Mouse (Mus musculus) cerebellum, adult 11-12 months (tissue): ENCODE results near the gene Mark3.

Experiments used
- DNase-seq: peaks from one replicate; pipeline ENCODE4 v3.0.0; 2022

Gene Mark3

DNA sequence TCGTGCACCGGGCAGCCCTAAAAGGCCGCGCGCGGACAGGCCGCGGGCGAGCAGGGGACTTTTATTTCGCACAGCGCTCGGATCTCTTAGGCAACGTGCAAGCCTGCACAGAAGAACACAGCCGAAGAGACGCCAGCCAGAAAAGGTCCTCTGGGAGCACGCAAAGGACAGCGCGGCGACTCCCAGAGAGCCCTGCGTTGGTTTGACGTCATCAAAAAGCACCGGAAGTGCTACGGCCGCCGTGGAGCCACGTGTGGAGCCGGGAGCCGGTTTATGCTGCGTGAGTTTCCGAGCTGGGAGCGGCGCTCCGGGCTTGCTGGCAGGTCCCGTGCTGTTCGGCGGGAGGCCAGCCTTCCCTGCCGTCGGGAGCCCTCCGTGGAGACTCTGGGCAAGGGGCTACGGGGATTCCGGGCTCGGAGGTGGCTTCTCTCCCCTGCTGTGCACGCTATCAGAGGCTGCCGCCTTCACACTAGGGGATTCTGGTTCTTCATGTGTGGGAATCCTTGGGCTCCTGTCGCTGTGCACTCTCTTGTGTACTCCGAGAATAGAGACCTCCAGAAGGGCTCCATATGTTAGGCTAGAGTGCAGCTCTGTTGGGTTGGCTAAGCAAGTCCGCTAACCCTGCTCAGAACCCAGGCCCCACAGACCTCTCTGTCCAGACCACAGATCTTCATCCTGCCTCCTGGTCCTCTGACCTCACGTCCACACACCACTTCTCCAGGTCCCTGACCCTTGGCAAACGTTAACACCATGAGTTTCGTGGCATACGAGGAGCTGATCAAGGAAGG lies 103.8 kb downstream of the Mark3 start, which contains the start of gene Trmt61a:
TSS of gene Trmt61a (plus strand) at position 224 of the 788 bp plus-strand sequence.
- peak; percentile 90 for DNase-seq

DNA sequence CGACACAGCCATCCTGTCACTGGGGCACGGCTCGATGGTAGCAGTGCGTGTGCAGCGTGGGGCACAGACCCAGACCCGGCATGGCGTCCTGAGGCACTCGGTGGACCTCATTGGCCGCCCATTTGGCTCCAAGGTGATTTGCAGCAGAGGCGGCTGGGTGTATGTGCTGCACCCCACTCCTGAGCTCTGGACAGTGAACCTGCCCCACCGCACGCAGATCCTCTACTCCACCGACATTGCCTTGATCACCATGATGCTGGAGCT lies 104.3 kb downstream of the Mark3 start:
- peak; percentile 59 for DNase-seq

DNA sequence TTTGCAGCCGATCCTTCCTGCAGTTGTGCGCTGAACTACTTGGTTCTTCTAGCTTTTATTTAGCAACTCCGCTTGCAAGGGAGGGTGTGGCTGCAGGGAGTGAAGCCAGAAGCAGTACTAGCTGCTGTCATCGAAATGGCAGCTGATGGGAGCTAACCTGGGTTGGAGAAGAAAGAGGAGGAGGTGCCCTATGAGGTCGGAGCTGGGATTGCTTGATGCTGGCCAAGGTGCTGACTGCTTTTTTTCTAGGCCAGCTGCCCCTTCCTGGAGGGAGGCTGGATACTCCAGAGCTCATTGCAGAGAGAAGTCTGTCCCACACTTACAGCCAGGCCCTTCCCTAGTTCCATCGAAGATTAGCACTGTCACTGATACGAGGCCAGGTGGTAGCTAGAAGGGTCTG lies 104.7 kb downstream of the Mark3 start:
- peak; percentile 39 for DNase-seq

DNA sequence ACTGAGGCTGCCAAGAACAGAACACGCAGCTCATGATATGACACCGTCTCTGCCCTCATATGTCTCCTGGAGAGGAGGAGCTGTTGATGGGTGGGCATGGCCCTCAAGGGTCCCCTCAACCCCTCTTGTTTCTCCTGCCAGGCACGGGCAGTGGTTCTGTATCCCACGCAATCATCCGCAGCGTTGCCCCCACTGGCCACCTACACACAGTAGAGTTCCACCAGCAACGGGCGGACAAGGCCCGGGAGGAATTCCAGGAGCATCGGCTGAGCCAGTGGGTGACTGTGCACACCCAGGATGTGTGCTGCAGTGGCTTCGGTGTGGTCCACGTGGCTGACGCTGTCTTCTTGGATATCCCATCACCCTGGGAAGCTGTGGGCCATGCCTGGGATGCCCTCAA lies 106.3 kb downstream of the Mark3 start:
- DNase-seq: peak; percentile 32

DNA sequence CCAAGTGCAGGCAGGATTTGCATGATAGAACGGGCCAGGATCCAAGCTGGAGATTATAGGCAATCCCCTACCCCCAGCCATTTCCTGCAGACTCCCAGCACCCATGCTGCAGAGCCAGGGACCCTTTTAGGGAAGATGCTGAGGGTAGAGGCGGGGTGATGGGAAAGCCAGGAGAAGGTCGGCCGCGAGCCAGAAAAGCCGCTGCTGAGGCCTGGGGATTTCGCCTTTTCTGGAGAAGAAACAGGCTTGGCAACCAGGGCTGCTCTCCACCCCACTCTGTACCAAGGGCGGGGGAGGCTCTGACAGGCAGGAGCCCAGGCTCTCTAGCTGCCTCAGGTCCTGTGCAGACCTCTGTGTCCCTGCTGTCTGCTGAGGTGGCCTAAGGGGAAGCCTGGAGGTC lies 107.0 kb downstream of the Mark3 start:
- no peak for DNase-seq

DNA sequence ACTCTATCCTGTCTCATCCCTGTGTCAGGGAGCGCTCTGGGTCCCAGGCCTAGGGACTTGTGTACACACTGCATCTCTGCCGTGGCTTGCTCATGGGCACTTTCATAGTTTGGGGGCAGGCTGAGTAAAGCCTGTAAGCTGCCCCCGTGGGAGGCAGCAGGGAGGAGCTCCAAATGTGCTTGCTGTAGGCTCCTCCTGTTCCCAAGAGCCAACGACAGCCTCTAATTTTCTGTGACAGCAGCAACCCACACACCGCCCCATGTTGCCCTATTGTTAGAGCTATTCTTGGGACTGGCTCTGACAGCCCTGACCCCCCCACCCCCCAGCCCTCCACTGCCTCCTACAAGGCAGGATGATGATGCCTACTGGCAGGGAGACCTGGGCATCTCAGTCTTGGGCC lies 107.7 kb downstream of the Mark3 start:
- DNase-seq: peak; percentile 17

DNA sequence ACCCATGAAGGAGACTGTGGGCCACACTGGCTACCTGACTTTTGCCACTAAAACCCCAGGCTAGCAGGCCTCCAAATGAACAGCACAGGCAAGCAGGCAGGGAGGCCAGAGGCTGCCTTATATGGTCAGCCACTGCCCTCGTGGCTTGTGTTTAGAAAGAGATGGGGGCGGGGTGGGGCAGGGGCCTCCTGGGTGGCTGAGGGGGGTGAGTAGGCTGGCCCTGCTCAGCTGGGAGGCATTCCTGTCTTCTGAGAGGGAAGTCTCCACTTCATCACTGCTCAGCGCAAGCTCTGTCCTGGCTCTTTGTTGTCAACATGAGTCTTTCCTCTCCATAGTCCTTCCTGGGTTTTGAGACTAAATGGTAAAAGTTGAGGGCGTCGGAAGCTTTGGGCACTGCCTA lies 108.5 kb downstream of the Mark3 start:
- DNase-seq: no peak

DNA sequence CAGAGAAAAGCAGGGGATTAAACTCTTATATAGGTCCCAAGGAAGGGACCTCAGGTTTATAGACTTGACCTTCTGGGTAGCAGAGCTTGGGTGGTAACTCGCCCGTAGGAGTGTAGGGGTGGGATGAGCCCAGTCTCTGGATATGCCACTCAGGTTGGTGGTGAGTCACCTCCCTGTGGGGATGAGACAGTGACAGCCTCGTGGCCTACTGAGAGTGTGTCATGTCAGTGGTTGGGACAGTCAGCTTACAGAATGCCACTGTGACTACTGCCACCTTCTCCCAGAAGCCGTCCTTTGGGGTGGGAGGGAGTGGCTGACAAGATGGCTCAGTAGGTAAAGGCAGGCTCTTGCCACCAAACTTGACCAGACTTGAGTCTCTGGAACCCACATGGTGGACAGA lies 112.1 kb downstream of the Mark3 start:
- DNase-seq: no peak

DNA sequence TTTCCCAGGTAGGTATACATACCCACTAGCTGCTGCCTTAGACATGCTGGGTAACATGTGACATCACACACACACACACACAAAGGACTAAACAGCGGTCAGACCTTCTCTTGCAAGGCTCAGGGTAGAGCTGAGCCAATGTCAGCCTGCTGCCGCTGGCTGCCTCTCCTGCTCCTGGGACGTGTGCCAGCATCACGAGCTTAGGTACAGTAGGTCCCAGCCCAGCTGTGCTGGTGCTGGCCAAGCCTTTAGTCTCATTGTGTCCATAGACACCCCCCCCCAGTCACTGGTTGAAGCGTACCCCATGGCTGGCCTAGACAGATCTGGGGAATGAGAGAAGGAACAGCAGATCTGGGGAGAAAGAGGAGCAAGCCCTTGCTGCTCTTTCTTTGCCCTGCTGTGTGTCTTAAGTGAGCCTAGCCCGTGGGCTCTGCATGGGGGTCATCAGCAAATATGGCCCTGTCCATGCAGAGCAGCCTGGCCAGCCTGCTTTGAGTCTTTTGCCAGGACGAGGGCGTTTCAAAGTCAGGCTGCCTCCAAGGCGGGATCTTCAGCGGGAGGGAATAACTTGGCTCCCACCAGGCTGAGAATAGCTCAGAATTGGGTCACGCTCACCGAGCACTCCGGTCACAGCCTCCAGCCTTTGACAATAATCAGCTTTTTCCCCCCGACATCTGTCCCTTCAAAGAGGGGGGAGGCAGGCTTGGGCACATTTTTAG lies 113.2 kb downstream of the Mark3 start:
- peak; percentile 82 for DNase-seq

DNA sequence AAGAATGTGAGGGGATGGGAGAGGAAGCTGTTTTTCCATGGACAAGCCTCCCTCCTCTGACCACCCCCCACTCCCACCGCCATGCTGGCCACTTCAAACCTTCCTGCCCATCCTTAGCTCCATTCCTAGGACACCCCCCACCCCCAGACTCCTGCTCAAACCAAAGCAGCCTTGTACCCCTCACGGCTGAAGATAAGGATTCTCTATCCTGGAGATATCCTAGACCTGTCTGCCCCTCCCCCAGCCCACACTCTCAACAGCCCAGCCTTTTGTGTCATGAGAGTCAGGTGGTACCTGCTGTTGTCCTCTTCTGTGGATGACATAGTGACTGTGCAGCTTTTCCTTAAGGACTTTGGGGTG lies 113.7 kb downstream of the Mark3 start:
- DNase-seq: no peak

DNA sequence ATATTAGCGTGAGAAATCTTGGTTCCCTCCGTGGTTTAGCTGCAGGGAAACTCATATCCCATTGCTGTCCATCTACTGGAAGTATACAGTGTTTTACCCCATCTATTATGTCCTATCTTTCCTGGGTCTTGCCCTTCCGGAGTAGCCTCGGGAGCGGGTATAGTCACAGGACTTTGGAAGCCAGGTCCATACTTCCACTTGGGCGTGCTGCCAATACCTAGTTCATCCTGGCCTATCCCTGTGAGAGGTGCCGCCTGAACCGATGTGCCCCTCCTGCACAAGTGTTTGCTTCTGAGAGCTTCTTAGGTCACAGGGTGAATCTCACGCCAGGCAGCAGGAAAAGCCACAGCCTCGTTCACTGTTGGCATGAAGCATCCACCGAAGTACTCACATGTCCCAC lies 115.1 kb downstream of the Mark3 start:
- DNase-seq: no peak

DNA sequence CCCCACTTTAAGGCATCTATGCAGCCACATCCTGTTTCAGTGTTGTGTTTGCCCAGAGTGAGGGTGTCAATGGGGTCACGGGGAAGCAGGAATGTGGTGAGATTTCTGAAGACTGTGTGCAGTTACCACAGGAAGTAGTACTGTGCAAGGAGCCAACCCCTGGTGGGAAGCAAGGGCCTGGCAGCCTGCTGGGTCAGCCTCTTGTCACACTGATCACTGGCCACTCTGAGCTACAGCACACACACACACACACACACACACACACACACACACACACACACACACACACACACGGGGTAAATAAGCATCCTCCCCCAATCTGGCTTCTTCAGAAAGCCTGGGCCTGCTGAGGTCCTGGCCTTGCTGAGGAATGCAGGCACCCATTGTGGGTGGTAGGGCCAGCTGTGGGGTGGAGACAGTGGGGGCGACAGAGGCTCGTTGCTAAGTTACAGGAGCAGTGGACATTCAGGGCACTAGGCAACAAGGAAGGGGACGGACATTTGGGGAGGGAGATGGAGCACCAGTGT lies 117.1 kb downstream of the Mark3 start:
- DNase-seq: no peak

DNA sequence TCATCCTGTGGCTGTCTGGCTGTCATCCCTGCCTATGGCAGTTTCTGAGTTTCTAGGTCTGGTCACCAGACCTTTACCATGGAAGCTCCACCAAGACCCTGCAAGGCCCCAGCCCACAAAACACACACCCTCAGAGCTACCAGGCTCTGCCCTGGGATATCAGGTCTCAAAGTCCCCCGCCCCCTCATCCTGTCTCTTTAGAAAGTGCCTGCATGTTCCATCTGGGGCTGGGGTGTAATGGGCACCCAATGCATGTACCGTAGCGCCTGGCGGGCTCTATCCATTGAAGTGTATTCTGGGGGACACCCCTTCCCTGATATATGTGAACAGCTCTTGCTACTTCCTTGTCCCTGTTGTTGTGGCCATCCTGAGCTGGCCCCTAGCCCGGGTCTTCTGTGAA lies 118.6 kb downstream of the Mark3 start:
- DNase-seq: peak; percentile 36

DNA sequence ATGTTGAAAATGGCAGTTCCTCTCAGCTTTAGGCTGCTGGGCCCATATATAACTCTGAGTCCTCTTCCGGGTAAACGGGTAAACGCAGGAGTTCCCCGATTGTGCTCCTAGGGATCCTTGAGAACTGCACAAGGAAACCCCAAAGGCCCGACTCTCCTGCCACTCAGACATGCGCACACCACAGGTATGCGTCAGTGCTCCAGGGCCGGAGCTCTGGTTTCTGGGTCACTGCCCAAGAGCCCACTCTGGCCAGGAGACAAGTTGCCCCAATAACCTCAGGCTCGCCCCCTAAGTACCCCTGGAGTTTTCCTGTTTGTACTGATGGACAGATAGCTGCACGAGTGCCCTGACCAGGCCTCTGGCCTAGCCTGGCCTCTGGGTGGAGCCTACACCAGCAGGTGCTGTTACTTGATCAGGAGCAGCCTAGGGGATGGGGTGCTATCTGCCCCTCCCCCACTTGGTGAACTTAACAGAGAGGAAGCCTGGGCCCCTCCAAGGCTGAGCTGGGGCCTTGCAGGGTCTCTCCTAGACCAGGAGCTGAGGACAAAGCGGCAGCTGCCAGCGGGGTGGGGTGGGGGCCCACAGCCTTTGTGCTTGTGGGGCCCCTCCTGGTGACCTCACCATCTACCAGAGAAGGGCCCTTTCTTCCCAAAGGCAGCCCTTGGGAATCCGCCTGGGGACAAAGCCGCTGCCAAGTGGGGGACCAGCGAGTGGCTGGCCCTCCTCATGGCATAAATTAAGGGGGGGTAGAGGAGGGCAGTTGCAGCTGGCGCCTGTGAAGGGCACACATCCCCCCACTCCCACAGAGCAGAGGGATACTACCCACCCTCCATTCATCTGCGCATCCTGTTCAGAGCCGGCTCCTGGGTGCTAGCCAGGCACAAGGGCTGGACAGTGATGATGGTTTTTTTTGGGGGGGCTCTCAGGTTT lies 119.3 kb downstream of the Mark3 start:
- peak; percentile 79 for DNase-seq

DNA sequence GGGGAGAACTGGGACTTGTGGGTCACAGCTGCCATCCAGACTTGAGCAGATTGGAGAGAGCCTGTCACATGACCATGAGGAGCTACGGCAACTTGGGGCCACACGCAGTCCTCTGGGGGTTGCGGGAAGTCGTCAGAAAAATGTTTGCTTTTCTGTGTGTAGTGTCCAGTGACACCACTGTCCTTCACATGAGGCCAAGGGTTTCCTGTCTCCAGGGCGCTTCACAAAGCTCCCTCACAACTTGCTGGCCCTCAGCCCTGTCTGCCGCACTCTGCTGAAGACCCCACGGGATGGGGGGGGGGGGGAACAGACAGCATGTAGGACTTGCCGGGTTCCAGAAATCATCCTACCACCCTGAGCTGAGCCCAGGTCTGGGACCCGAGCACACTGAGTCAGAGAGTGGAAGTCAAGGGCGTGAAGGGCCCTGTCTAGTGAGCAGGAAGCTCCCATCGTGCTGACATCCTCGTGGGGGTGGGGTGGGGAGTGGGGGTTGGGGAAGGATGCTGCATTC lies 120.0 kb downstream of the Mark3 start:
- DNase-seq: no peak

DNA sequence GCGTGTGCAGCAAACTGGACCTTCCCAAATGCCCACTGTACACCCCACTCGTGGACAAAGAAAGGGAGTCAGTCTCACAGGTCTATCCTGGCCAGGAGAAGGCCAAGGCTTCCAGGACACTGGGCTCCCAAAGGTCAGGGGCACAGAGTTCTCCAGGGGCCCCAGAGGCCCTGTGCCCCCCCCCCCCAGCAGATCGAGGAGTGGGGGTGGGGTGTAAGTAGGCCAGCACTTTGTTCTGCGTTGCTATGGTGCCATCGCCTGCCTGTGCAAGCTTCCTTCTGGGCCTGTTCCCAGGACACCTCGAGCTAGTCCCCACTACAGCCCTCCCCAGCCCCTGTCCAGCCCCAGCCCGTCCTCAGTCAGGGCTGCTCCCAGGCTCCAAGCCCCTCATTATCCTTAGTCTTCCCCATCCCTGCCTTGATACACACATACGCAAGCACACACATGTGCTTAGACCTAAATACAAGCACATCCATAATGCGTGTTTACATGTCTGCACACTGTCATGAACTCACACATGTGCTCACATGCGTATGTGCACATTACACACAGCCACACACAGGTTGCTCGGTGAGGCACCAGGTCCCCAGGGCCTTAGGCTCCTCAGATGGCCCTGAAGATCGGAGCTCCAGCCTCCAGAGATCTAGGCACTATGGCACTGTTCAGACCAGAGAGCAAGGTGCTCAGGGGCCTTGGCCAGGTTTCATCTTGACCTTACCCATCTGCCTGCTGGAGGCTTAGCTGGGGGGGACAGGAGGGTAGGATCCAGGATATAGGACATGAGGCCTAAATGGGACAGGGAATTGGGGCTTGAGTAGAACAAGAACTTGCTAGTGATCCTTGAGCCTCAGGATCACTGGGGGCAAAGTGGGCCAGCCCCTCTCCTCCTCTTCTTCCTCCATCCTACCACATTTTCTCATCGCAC lies 120.8 kb downstream of the Mark3 start:
- peak; percentile 67 for DNase-seq

DNA sequence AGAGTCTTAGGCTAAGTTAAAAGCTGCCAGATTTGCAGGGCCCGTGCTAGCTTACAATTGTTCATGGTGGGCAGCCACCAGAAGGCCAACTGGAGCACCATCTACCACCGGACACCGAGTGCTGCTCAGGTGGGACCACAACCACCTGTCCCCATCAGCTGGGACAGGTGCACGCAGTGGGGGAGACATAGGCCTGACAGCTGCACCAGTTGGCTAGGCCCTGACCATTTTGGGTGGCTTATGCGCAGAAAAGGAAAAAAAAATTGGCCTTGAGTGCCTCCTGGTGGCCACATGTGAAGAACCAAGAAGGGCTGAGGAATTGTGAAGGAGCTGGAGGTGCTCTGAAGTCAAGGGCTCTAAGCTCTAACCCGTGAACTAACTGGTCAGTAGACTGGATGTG lies 121.9 kb downstream of the Mark3 start:
- DNase-seq: peak; percentile 91

DNA sequence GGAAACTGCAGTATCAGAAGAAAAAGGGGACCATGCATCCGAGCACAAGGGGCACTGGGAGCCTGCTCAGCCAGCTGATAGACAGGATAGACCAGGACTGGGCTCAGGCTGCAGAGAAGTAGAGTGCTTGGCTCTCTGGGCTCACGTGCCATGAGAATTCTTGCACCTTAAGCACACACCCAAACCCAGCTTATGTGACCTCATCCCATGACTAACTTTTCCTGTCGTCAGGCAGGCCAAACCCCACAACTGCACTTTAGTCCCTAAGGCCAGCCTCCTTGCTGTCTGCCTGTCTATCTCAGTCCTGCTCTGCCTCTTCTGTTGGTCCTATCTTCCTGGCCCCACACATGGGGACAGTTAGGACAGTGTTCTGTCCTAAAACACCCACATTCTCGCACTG lies 123.4 kb downstream of the Mark3 start:
- DNase-seq: no peak

DNA sequence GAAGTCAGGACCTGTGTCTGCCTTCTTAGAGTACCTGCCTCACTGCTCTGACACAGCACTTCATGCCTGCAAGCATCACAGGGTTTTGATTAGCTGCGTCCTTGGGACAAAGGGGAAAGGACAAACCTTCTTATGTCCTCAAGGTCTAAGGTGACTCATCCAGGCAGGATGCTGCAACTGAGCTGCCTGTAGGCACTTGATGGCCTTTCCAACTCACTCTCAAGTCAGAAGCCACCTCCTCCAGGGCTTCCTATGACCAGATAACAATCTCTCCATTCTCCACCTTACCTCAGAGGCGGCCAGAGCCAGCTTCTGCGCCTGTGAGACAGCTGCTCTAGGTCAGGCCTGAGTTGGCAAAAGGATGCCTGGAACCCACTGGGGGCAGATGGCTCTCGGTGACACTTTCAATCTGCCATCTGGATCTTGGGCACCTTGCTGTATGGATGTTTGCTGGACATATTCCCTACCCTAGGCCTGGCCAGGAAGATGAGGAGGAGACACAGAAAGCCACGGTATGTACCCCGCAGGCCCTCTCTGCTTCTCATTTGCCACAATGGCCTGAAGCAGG lies 124.1 kb downstream of the Mark3 start:
- peak; percentile 86 for DNase-seq

DNA sequence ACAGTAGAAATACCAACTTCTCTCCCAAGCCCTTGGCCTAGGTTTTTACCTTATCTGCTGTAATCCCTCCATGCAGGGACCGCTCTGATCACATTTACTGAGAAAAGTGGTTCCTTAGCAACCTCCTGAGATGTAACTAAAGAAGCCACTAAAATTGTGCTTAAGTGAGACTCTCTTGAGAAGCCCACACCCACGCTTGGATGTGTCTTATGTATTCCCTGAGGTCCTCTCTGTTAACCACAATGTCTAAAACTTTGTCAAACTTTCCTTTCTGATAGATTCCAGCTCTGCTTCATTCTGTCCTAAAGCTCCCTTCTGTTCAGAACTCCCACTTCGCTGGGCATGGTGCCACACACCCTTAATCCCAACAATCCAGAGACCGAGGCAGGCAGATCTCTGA lies 125.2 kb downstream of the Mark3 start:
- DNase-seq: no peak

DNA sequence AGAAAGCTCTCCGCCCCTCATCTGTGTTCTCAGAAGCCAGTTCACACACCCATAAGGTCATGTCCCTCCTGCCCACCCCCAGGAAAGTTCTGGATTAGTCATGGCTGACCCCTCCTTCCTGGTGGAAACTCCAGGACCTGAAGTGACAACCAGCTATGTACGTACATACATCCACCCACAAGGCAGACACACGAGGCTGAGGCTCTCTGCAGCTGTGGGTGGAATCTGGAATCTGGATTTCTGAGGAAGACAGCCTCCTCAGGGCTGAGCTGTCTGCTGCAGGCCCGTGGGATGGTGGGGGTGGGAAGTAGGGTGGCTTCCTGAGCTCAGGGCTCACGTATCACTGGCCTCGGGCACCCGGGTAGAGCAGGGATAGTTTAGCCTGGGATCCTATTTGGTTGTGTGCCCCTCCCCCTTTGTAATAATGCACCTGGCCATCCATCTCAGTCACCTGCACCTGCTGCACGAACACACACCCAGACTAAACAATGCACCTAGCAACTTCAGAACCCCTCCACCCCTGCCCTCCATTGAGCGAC lies 126.7 kb downstream of the Mark3 start:
- DNase-seq: no peak
